In genomic region chr16:9792976-9793375, GRCm38 (mm10) we compare ENCODE assay signal across 28 mouse cellular contexts.
DNase-seq lines count a peak whose midpoint lies in the region; ATAC-seq and TF ChIP-seq lines count a peak whose summit lies in the region.
"Had no signal": no experiment of that assay in that cellular context is flagged by ENCODE, and none has a peak within 500 bp of the region (broad histone marks: within the 10 kb centered on the region; RNA-seq: fewer than 3 reads in every experiment).

No protein-coding gene starts in this region.

- no peak for ATAC-seq in hindbrain, embryonic 11.5 days (ENCODE audit: low FRiP score)
- ATAC-seq: forebrain, embryonic 14.5 days; forebrain, postnatal 0 days; Patski had no signal

- no peaks in the 10 kb centered on the region for H3K27me3 ChIP-seq in heart, adult 2 months (ENCODE audit: control insufficient read depth, insufficient read depth, low read length)
- no peaks in the 10 kb centered on the region for H3K27me3 ChIP-seq in hindbrain, embryonic 11.5 days (ENCODE audit: control insufficient read depth, insufficient read depth, low read length)
- H3K27me3 ChIP-seq: embryonic facial prominence, embryonic 12.5 days; embryonic facial prominence, embryonic 15.5 days; heart, embryonic 13.5 days; hindbrain, embryonic 12.5 days; hindbrain, embryonic 15.5 days; Patski had no signal

- no peaks in the 10 kb centered on the region for H3K9me3 ChIP-seq in hindbrain, embryonic 11.5 days (ENCODE audit: control insufficient read depth, low read length)
- H3K9me3 ChIP-seq: embryonic facial prominence, embryonic 12.5 days; embryonic facial prominence, embryonic 15.5 days; G1E; heart, embryonic 10.5 days; heart, embryonic 13.5 days; hindbrain, embryonic 12.5 days; hindbrain, embryonic 15.5 days had no signal

- intact Hi-C loops in heart, adult 2 months (cut with DNase I) = no loop called here
- intact Hi-C loops in left cerebral cortex, adult 2 months (cut with DNase I) = no loop called here
- intact Hi-C loops in left cerebral cortex, postnatal 10 days (cut with DNase I) = no loop called here

- TF ChIP-seq EP300 in heart, adult 2 months (IDR thresholded peaks at IDR 0.05; ENCODE audit: insufficient read depth, low read depth, low read length) = no peak

- no peak overlapping the region for H3K27ac ChIP-seq in heart, adult 2 months
- H3K27ac ChIP-seq in left cerebral cortex, adult 2 months = no peak overlapping the region
- peak overlapping the region; percentile 82 for H3K27ac ChIP-seq in layer of hippocampus, adult 2 months
- H3K27ac ChIP-seq in hindbrain, embryonic 11.5 days (ENCODE audit: low read depth, low read length) = no peak overlapping the region
- H3K27ac ChIP-seq: embryonic facial prominence, embryonic 12.5 days; embryonic facial prominence, embryonic 15.5 days; heart, embryonic 10.5 days; heart, embryonic 13.5 days; hindbrain, embryonic 12.5 days; hindbrain, embryonic 15.5 days had no signal

- no peaks in the 10 kb centered on the region for H3K79me2 ChIP-seq in heart, adult 2 months (replicated peaks; ENCODE audit: control insufficient read depth, insufficient read depth, low read length)

- H3K9ac ChIP-seq in heart, adult 2 months (ENCODE audit: low read depth, low read length) = no peak overlapping the region
- H3K9ac ChIP-seq in hindbrain, embryonic 11.5 days (ENCODE audit: low read depth, low read length) = no peak overlapping the region
- H3K9ac ChIP-seq: embryonic facial prominence, embryonic 12.5 days; embryonic facial prominence, embryonic 15.5 days; forebrain, postnatal 0 days; heart, embryonic 13.5 days; hindbrain, embryonic 12.5 days; hindbrain, embryonic 15.5 days had no signal

- no peak overlapping the region for H3K4me2 ChIP-seq in hindbrain, embryonic 11.5 days (replicated peaks; ENCODE audit: low read depth, low read length)
- H3K4me2 ChIP-seq: embryonic facial prominence, embryonic 12.5 days; embryonic facial prominence, embryonic 15.5 days; heart, embryonic 13.5 days; hindbrain, embryonic 12.5 days; hindbrain, embryonic 15.5 days had no signal

- no peak for TF ChIP-seq POLR2A in heart, adult 2 months (IDR thresholded peaks at IDR 0.05; ENCODE audit: insufficient read depth, low read depth, low read length)

- DNase-seq in heart, adult 11 months = peak; percentile 13
- DNase-seq in heart, adult 2 months = no peak
- no peak for DNase-seq in left cerebral cortex, adult 2 months (ENCODE audit: extremely low spot score in 1 of 2, low spot score in 2 of 2)
- DNase-seq in left cerebral cortex, postnatal 10 days (ENCODE audit: extremely low spot score in 1 of 2, low spot score in 2 of 2) = no peak
- DNase-seq in layer of hippocampus, adult 2 months (ENCODE audit: low spot score in 2 of 2) = peak; percentile 70 to 87
- DNase-seq in layer of hippocampus, adult 9-11 months = peak; percentile 82
- DNase-seq in hindbrain, embryonic 11.5 days (ENCODE audit: low spot score) = no peak
- DNase-seq in kidney, postnatal 4 days = no peak
- DNase-seq: adrenal gland, postnatal 10 days; adrenal gland, postnatal 36 days; B cell, adult 2 months; cerebellum, adult 11 months; cerebellum, adult 9-11 months; cerebellum, postnatal 25 days; forebrain, postnatal 0 days; gastrocnemius, postnatal 10 days; gastrocnemius, postnatal 36 days; heart, postnatal 14 days; heart, postnatal 4 days had no signal

- H3K4me3 ChIP-seq in heart, adult 2 months = no peak overlapping the region
- H3K4me3 ChIP-seq in left cerebral cortex, adult 2 months = no peak overlapping the region
- H3K4me3 ChIP-seq in layer of hippocampus, adult 2 months = no peak overlapping the region
- no peak overlapping the region for H3K4me3 ChIP-seq in hindbrain, embryonic 11.5 days (ENCODE audit: low read depth, low read length)
- H3K4me3 ChIP-seq: embryonic facial prominence, embryonic 12.5 days; embryonic facial prominence, embryonic 15.5 days; heart, embryonic 10.5 days; heart, embryonic 13.5 days; hindbrain, embryonic 12.5 days; hindbrain, embryonic 15.5 days had no signal

- no peaks in the 10 kb centered on the region for H3K36me3 ChIP-seq in heart, adult 2 months (ENCODE audit: control insufficient read depth, insufficient read depth, low read length)
- H3K36me3 ChIP-seq in hindbrain, embryonic 11.5 days (ENCODE audit: control insufficient read depth, insufficient read depth, low read length) = no peaks in the 10 kb centered on the region
- H3K36me3 ChIP-seq: embryonic facial prominence, embryonic 12.5 days; embryonic facial prominence, embryonic 15.5 days; G1E; heart, embryonic 10.5 days; heart, embryonic 13.5 days; hindbrain, embryonic 12.5 days; hindbrain, embryonic 15.5 days had no signal

- whole genome bisulfite sequencing in heart, adult 2 months = 74% methylated on average over 2 of the region's 2 CpGs
- 90% methylated on average over 2 of the region's 2 CpGs for WGBS in hindbrain, embryonic 11.5 days

- H3K4me1 ChIP-seq in heart, adult 2 months (ENCODE audit: control insufficient read depth, insufficient read depth, low read length) = no peaks in the 10 kb centered on the region
- no peaks in the 10 kb centered on the region for H3K4me1 ChIP-seq in hindbrain, embryonic 11.5 days (replicated peaks; ENCODE audit: control insufficient read depth, insufficient read depth, low read length)
- H3K4me1 ChIP-seq: embryonic facial prominence, embryonic 12.5 days; embryonic facial prominence, embryonic 15.5 days; heart, embryonic 10.5 days; heart, embryonic 13.5 days; hindbrain, embryonic 12.5 days; hindbrain, embryonic 15.5 days had no signal

- no peak for TF ChIP-seq CTCF in heart, adult 2 months (IDR thresholded peaks at IDR 0.05)
- TF ChIP-seq CTCF in left cerebral cortex, adult 2 months (IDR thresholded peaks at IDR 0.05) = peak; percentile 4; the same call in 1 of the 2 replicates
- peak; percentile 54 for TF ChIP-seq CTCF in layer of hippocampus, adult 2 months (conservative IDR thresholded peaks at IDR 0.05)

Comparison
In these comparisons a context has a peak if more than half of its experiments do, and no peak if none do; other contexts are left out.
1. DNase-seq: peak in heart, adult 11 months (single experiment), layer of hippocampus, adult 2 months (2 of 2) and layer of hippocampus, adult 9-11 months (single experiment); none in heart, adult 2 months (0 of 2), left cerebral cortex, adult 2 months (0 of 2), left cerebral cortex, postnatal 10 days (0 of 2), hindbrain, embryonic 11.5 days (single experiment) and kidney, postnatal 4 days (0 of 2).